Mouse (Mus musculus) limb, embryonic 11.5 days (tissue): ENCODE results near the gene Vat1. TPM values are rescaled to one million over a fixed set of nuclear protein-coding genes. Genes with fewer than 3 reads are reported as not detected.

Experiments
- ATAC-seq: fragments of 200-750 bp; cut with Nextera tagmentation; 2 replicates; pipeline ENCODE4 v1.8.0; 2017; ENCODE audit warnings: low read depth; ENCODE audit not compliant: insufficient number of reproducible peaks, low FRiP score, low TSS enrichment
- DNase-seq: peaks from one replicate; pipeline ENCODE4 v3.0.0-alpha.2; 2015; ENCODE audit warnings: low spot score
- H3K27ac ChIP-seq: fragments of 300-500 bp; sonication (generic); replicated peaks from 2 replicates; pipeline ENCODE4 v1.5.1; 2014; ENCODE audit warnings: low read depth, mild to moderate bottlenecking, low read length
- H3K27me3 ChIP-seq: fragments of 300-500 bp; sonication (generic); 2 replicates; pipeline ENCODE4 v1.6.1; 2014; ENCODE audit warnings: mild to moderate bottlenecking, low read length, mixed read lengths; ENCODE audit not compliant: control insufficient read depth, insufficient read depth
- H3K36me3 ChIP-seq: fragments of 300-500 bp; sonication (generic); 2 replicates; pipeline ENCODE4 v1.6.1; 2014; ENCODE audit warnings: mild to moderate bottlenecking, low read length, moderate library complexity, mixed read lengths; ENCODE audit not compliant: control insufficient read depth, insufficient read depth
- H3K4me1 ChIP-seq: fragments of 300-500 bp; sonication (generic); 2 replicates; pipeline ENCODE4 v1.6.1; 2014; ENCODE audit warnings: low read length, mixed read lengths; ENCODE audit not compliant: control insufficient read depth, insufficient read depth
- H3K4me2 ChIP-seq: fragments of 300-500 bp; sonication (generic); 2 replicates; pipeline ENCODE4 v1.6.1; 2014; ENCODE audit warnings: low read depth, mild to moderate bottlenecking, moderate library complexity; ENCODE audit not compliant: severe bottlenecking
- H3K4me3 ChIP-seq: fragments of 300-500 bp; sonication (generic); 2 replicates; pipeline ENCODE4 v1.5.1; 2014; ENCODE audit warnings: low read depth, low read length
- H3K9ac ChIP-seq: fragments of 300-500 bp; sonication (generic); 2 replicates; pipeline ENCODE4 v1.6.1; 2014; ENCODE audit warnings: mild to moderate bottlenecking, low read length
- H3K9me3 ChIP-seq: fragments of 300-500 bp; sonication (generic); 2 replicates; pipeline ENCODE4 v1.6.1; 2016; ENCODE audit warnings: low read length; ENCODE audit not compliant: control insufficient read depth
- WGBS: fragments of 180-500 bp; shearing (Covaris S2); extraction: QIAGEN DNeasy Blood & Tissue Kit; methylation state at CpG from one replicate; pipeline ENCODE4 v1.1.7; 2014; 5-methylcytosine and 5-hydroxymethylcytosine counted together
- polyA plus RNA-seq: library from polyadenylated mRNA; unstranded; fragments of >200 nt; fragmentation: Nextera tagmentation; extraction: Ambion mirVana; gene quantifications from 2 replicates; pipeline ENCODE4 v1.2.1, GENCODE M21; 2014

Vat1 gene
- 17.7 and 19.3 TPM in 2 replicates for polyA plus RNA-seq

DNA sequence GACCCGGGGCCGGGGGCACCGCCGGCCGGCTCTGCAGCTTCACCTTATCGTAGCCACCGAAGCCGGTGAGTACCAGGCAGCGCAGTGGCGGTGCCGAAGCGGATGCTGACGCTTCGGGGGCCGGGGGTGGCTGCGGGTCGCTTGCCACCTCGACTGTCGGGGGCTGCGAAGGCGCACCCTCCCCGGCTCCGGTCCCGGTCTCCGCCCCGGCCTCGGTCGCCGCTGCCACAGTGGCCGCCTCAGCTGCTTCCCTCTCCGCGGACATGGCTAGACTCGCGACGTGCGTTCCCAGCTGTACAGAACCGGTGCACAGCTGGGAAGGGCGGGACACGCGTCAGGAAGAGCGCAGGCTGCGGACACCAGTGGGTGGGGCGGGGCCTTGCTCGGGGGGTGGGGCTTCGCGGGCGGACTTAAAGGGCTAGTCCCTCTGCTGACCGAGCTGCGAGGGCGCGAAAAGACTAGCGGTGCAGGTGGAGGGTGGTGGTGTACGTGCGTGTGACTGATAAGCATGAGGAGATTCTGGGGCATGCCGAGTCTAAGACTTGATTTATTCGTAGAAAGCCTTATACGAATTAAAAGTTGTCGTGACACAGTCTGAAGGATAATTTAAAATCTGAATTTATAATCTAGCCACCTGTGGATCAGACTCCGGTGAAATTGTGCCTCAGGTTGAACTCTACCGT lies at the start of gene Vat1:
Gene Vat1, minus strand, starts transcription at position 362 of the 683 bp plus-strand sequence.
- ATAC-seq (peak; percentile 46), DNase-seq (peak; percentile 77)
- 2% methylated on average over 60 of the region's 60 CpGs for WGBS
- Histone ChIP-seq H3K4me2 (peak within 1 kb of the TSS; percentile 98), H3K4me3 (peak within 1 kb of the TSS; percentile 71), H3K36me3 (no peaks in the 10 kb centered on the region), H3K4me1 (peaks cover 38% of the 10 kb centered on the region), H3K27ac (0 out of 2 replicates have a peak within 1 kb of the TSS, but pooled peaks have one; percentile 12), H3K9ac (peak within 1 kb of the TSS; percentile 53), H3K27me3 (no peaks in the 10 kb centered on the region), H3K9me3 (no peaks in the 10 kb centered on the region)

DNA sequence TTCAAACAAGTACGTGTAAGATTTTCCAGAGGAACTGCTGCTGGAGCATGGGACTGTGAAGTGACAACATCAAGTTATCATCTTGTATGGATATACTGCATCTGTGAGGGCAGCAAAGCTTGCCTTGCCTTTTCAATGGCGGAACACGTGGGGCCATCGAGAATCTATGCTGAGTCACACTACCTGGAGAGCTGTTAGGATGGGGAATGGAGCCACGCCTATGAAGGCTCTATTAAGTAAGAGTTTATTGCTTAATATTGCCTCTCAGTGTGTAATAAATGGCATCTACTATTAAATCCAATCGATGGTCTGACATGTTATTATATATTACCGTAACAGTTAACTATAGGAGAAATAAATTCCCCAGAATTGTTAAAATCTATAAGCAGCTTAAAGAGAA lies 41.1 kb upstream of the Vat1 start:
- Histone ChIP-seq H3K27me3 (no peaks in the 10 kb centered on the region), H3K4me1 (no peaks in the 10 kb centered on the region), H3K4me2 (no peak overlapping the region), H3K4me3 (no peak overlapping the region), H3K27ac (no peak overlapping the region), H3K9me3 (no peaks in the 10 kb centered on the region), H3K9ac (no peak overlapping the region), H3K36me3 (peaks cover 9% of the 10 kb centered on the region)
- no peak for DNase-seq
- ATAC-seq: no peak
- WGBS: 92% methylated on average over 7 of the region's 7 CpGs

DNA sequence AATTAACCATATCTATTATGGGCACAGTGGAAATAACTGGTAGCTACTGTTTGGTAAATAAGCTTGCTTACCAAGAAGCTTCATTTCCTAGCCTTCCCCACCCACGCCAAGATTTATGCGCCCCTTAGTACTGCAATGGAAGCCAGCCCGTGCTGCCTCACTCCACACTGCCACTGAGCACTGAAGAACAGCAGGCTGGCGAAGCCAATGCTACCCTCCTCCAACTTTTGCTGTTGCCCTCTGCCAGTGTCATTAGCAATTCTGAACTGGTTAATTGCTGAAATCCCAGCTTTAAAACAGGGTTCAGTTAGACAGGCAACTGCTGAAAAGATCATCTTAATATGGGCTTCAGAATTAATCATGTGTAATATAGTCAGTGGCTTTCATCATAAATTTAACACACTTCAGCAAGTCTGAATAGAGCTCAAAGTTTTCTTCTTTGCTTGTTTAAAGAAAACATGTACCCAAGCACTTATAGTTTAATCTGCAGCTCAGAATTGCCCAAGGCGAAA lies 40.3 kb upstream of the Vat1 start:
- Histone ChIP-seq H3K4me1 (no peaks in the 10 kb centered on the region), H3K36me3 (peaks cover 8% of the 10 kb centered on the region), H3K4me2 (no peak overlapping the region)

DNA sequence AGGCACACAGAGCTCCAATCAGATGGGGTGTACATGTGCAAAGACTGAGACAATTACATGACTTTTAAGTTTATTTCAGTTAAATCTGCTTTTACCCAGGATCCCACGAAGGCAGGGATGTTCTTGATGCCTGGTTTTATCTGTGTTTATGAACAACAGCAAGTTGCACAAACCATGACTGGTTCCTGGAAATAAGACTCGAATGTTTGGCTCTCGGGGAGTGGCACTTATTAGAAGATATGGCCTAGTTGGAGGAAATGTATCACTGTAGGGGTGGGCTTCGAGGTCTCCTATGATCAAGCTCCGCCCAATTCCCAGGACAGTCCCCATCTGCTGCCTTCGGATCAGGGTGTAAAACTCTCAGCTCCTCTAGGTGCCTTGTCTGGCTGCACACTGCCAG lies 20.1 kb upstream of the Vat1 start:
- WGBS: 69% methylated on average over 6 of the region's 6 CpGs
- Histone ChIP-seq H3K27ac (no peak overlapping the region), H3K36me3 (no peaks in the 10 kb centered on the region)

More for the DNA sequence above, 40.3 kb upstream of the Vat1 start:
- no peaks in the 10 kb centered on the region for H3K9me3 ChIP-seq
- no peak overlapping the region for H3K27ac ChIP-seq
- H3K27me3 ChIP-seq: no peaks in the 10 kb centered on the region
- H3K4me3 ChIP-seq: no peak overlapping the region
- WGBS: 89% methylated on average over 5 of the region's 5 CpGs
- no peak overlapping the region for H3K9ac ChIP-seq
- DNase-seq: no peak
- no peak for ATAC-seq

DNA sequence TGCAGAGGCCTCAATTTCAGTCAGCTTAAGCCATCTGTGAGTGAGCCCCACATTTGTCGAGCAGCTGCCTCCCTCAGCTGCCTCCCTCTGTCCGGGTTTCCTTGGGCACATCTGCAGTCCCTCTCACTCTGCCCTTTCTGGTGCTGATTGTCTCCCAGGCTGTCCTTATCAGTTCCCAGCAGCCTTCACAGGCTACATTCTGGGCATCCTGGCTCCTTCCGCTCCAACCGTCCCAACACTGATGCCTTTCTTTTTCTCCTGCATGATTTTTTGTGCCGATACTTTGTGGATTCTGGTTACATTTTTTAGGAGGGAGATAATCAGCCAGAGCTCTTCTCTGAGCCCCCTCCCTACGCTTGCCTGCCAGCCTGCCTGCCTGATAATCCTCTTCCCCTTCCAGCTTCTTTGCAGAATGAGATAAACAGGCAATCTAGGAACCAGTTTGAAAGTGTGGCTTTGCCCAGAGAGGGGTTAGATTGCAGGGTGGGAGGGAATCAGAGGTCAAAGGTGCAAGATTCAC lies 19.5 kb upstream of the Vat1 start:
- Histone ChIP-seq H3K4me3 (no peak overlapping the region), H3K9ac (no peak overlapping the region; the same call in 1 of the 2 replicates), H3K27me3 (no peaks in the 10 kb centered on the region), H3K4me2 (no peak overlapping the region), H3K4me1 (no peaks in the 10 kb centered on the region), H3K36me3 (no peaks in the 10 kb centered on the region), H3K27ac (no peak overlapping the region), H3K9me3 (no peaks in the 10 kb centered on the region)
- ATAC-seq (no peak), DNase-seq (no peak)
- WGBS: 39% methylated on average over 6 of the region's 6 CpGs

More for the DNA sequence above, 20.1 kb upstream of the Vat1 start:
- Histone ChIP-seq H3K4me3 (no peak overlapping the region), H3K27me3 (no peaks in the 10 kb centered on the region), H3K9ac (no peak overlapping the region), H3K4me1 (no peaks in the 10 kb centered on the region), H3K4me2 (no peak overlapping the region), H3K9me3 (no peaks in the 10 kb centered on the region)
- DNase-seq: no peak
- ATAC-seq: no peak

DNA sequence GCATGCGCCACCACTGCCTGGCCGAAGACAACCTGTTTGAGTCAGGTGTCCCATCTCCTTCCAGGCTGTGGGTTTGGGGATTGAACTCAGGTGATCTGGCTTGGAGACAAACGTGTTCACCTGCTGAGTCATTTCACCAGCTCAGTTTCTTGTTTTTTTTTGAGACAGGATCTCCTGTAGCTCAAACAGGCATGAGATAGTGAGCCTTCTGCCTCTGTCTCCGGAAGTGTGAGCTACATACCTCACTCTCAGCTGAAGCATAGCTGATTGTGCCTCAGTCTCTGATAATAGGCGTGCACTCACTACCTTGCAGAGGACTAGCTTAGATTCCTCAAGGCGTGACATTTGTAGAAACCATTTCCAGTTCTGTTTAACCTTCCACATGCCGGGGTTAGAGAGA lies 18.8 kb upstream of the Vat1 start:
- H3K9me3 ChIP-seq: no peaks in the 10 kb centered on the region
- no peaks in the 10 kb centered on the region for H3K36me3 ChIP-seq
- H3K4me1 ChIP-seq: no peaks in the 10 kb centered on the region
- H3K4me2 ChIP-seq: no peak overlapping the region
- 87% methylated on average over 7 of the region's 7 CpGs for WGBS
- ATAC-seq: no peak
- H3K4me3 ChIP-seq: no peak overlapping the region
- DNase-seq: no peak
- H3K9ac ChIP-seq: no peak overlapping the region
- H3K27me3 ChIP-seq: no peaks in the 10 kb centered on the region
- H3K27ac ChIP-seq: no peak overlapping the region

DNA sequence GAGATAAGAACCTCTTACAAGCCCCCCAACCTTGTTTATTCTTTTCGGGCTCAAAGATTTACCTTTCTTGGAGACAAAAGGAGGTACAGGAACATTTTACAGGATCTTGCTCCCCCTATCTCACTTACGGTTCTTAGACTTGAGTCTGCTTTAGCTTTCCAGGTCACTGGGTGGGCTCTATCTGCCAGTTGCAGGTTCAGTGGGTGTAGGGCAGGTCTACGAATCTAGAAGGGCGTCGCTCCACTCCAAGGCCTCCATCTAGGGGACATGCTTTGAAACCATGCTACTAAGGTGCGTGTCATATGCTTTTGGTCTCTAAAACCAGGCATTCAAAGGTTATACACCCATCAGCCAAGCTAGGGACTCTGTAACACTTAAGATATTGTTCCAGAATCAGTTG lies 18.2 kb upstream of the Vat1 start:
- Histone ChIP-seq H3K27me3 (no peaks in the 10 kb centered on the region), H3K27ac (no peak overlapping the region), H3K4me1 (no peaks in the 10 kb centered on the region; the same call in 1 of the 2 replicates), H3K9ac (no peak overlapping the region), H3K9me3 (no peaks in the 10 kb centered on the region), H3K36me3 (no peaks in the 10 kb centered on the region), H3K4me3 (no peak overlapping the region), H3K4me2 (no peak overlapping the region)
- DNase-seq (no peak), ATAC-seq (no peak)
- 89% methylated on average over 6 of the region's 6 CpGs for WGBS

DNA sequence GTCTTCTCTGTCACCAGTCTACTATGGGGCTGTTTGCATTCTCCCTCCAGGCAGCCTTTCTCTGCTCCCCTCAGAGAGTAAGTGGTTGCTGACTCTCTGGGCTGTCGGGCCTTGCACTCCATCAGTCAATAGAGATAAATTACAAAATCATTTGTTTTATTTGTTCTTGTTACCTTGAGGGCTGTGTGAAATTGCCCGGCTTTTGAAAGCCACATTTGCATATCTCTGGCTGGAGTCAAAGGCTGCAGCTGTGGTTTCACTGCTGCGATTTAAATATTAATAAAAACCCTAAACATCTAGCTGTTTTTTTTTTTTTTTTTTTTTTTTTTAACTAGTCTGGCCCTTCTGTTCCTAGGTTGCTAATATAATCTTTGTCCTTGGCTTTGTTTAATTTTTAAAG lies 17.8 kb upstream of the Vat1 start:
- no peaks in the 10 kb centered on the region for H3K9me3 ChIP-seq
- 41% methylated on average over 3 of the region's 3 CpGs for WGBS
- no peak overlapping the region for H3K4me2 ChIP-seq
- H3K9ac ChIP-seq: no peak overlapping the region
- H3K36me3 ChIP-seq: no peaks in the 10 kb centered on the region
- ATAC-seq (no peak), DNase-seq (no peak)
- no peaks in the 10 kb centered on the region; the same call in 1 of the 2 replicates for H3K4me1 ChIP-seq
- H3K27me3 ChIP-seq: no peaks in the 10 kb centered on the region
- no peak overlapping the region for H3K4me3 ChIP-seq
- H3K27ac ChIP-seq: no peak overlapping the region
